In genomic region chr19:27217404-27217940, GRCm38 (mm10) we compare ENCODE assay signal across 8 mouse cellular contexts. TPM values are rescaled to one million over a fixed set of nuclear protein-coding genes. Genes with fewer than 3 reads are reported as not detected.
DNase-seq lines count a peak whose midpoint lies in the region; ATAC-seq and TF ChIP-seq lines count a peak whose summit lies in the region.

No protein-coding gene starts in this region.

- 0 out of 2 replicates have a peak, but pooled peaks cover 7% of the 10 kb centered on the region for H3K4me1 ChIP-seq in hindbrain, postnatal 0 days (ENCODE audit: insufficient read depth, low read length)

- no peaks in the 10 kb centered on the region for H3K36me3 ChIP-seq in hindbrain, postnatal 0 days (ENCODE audit: insufficient read depth, low read length)

- 0% methylated on average over 46 of the region's 52 CpGs for WGBS in hindbrain, postnatal 0 days

- H3K4me2 ChIP-seq in hindbrain, postnatal 0 days (ENCODE audit: low read depth, low read length), result peak overlapping the region; percentile 92

- peak; percentile 71 for DNase-seq in adrenal gland, postnatal 14 days
- DNase-seq in gastrocnemius, adult 8-10 months (ENCODE audit: low spot score in 2 of 2), result peak; percentile 45 to 52
- DNase-seq in hindbrain, postnatal 0 days (ENCODE audit: low spot score), result peak; percentile 79
- peak; percentile 61 to 67 for DNase-seq in left cerebral cortex, postnatal 14 days (ENCODE audit: low spot score in 2 of 2)
- peak; percentile 74 for DNase-seq in right cerebral cortex, postnatal 25 days
- DNase-seq in MN1 (ENCODE audit: low spot score), result no peak

- intact Hi-C loops in left cerebral cortex, postnatal 14 days (cut with DNase I), result loop anchor here (5.0 kb wide), 1 partner anchor 240 kb away; no protein-coding TSS in a partner anchor

- peak overlapping the region; percentile 79 for H3K9ac ChIP-seq in hindbrain, postnatal 0 days (replicated peaks; ENCODE audit: low read length)

- 0 out of 2 replicates have a peak, but pooled peaks have one; percentile 24 for ATAC-seq in common myeloid progenitor, adult 5-6 weeks (replicated peaks; ENCODE audit: low read depth, poor library complexity, severe bottlenecking)
- peak; percentile 67 for ATAC-seq in hindbrain, postnatal 0 days
- 0 out of 2 replicates have a peak, but pooled peaks have one; percentile 15 for ATAC-seq in megakaryocyte progenitor cell, adult 5-6 weeks (replicated peaks; ENCODE audit: poor library complexity)

- H3K27me3 ChIP-seq in hindbrain, postnatal 0 days (ENCODE audit: insufficient read depth, low read length), result no peaks in the 10 kb centered on the region

- H3K9me3 ChIP-seq in hindbrain, postnatal 0 days (ENCODE audit: low read length), result no peaks in the 10 kb centered on the region

- H3K4me3 ChIP-seq in hindbrain, postnatal 0 days (ENCODE audit: low read length), result peak overlapping the region; percentile 91

- peak overlapping the region; percentile 89 for H3K27ac ChIP-seq in hindbrain, postnatal 0 days

- TF ChIP-seq CTCF in hindbrain, postnatal 0 days (IDR thresholded peaks at IDR 0.05; ENCODE audit: low read depth), result no peak

RNA-seq across cellular contexts. Expression of gene Vldlr, which starts 1.2 kb away (rescaled TPM):
- total RNA-seq in adrenal gland, postnatal 14 days (2021), result 46.5 and 53.1 TPM in 2 replicates
- total RNA-seq in common myeloid progenitor, adult 5-6 weeks (2017), result 5.3 and 9.5 TPM in 2 replicates
- 100 to 1,000 TPM in 2 of 4 experiments, 10 to 100 TPM in 2; 67.6 to 124 (median 99.7) TPM for total RNA-seq in gastrocnemius, adult 8-10 months (2022)
- 44.6 and 51.9 TPM in 2 replicates for total RNA-seq in hindbrain, postnatal 0 days (2014; rRNA removed)
- polyA plus RNA-seq in hindbrain, postnatal 0 days (2015; fragmentation: Nextera tagmentation; extraction: Ambion mirVana), result 34.2 and 34.4 TPM in 2 replicates
- total RNA-seq in left cerebral cortex, postnatal 14 days (2021), result 10 to 100 TPM; 70.0 to 76.4 TPM
- total RNA-seq in megakaryocyte progenitor cell, adult 5-6 weeks (2015), result 0.29 and 0.67 TPM in 2 replicates
- 0.79 and 1.6 TPM in 2 replicates for total RNA-seq in megakaryocyte progenitor cell, adult 5-6 weeks (2017)

Comparison
In these comparisons a context has a peak if more than half of its experiments do, and no peak if none do; other contexts are left out.
1. ATAC-seq: peak in every context shown above with its lines; median percentile 67 in hindbrain, postnatal 0 days; 24 in common myeloid progenitor, adult 5-6 weeks; 15 in megakaryocyte progenitor cell, adult 5-6 weeks.